Mouse (Mus musculus): Measurements from ENCODE around the gene Rorc. TPM values are rescaled to one million over a fixed set of nuclear protein-coding genes. Genes with fewer than 3 reads are reported as not detected.

Rorc gene
- polyA plus RNA-seq, 1 experiment from 2014 or later, result 0.08 TPM

DNA sequence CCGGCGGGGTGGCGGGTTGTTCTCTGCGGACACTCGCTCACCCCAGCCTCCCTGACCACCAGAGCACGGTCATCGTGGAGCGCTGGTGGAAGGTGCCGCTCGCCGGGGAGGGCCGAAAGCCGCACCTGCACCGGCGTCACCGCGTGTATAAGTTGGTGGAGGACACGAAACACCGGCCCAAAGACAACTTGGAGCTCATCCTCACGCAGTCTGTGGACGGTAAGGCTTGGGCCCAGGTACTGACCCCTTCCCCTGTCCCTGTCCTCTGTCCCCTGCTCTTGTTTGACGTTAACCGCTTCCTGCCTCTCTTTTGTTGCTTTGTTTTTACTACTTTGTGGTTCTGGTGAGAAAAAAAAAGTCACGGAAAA is 71.0 kb downstream of the Rorc start, which contains the start of gene Oaz3:
Gene Oaz3 (minus strand): TSS at position 319 of the 368 bp plus-strand sequence.
- no peaks in the 10 kb centered on the region for H3K9me3 ChIP-seq (ENCODE audit: control insufficient read depth, low read length)
- peaks cover 8% of the 10 kb centered on the region for H3K36me3 ChIP-seq (ENCODE audit: control insufficient read depth, insufficient read depth, low read length)
- H3K4me3 ChIP-seq (ENCODE audit: low read depth, low read length), result peak within 1 kb of the TSS; percentile 74
- peaks cover 2% of the 10 kb centered on the region; the same call in 1 of the 2 replicates for H3K4me1 ChIP-seq (replicated peaks; ENCODE audit: control insufficient read depth, insufficient read depth, low read length)
- peak within 1 kb of the TSS; percentile 86 for H3K9ac ChIP-seq (ENCODE audit: low read depth, low read length)
- H3K27ac ChIP-seq (ENCODE audit: low read depth, low read length), result peak within 1 kb of the TSS; percentile 55; the same call in 1 of the 2 replicates
- no peak for DNase-seq (ENCODE audit: low spot score)
- peak; percentile 63; the same call in 1 of the 2 replicates for ATAC-seq (ENCODE audit: low FRiP score)
- peak within 1 kb of the TSS; percentile 46 for H3K4me2 ChIP-seq (replicated peaks; ENCODE audit: low read depth, low read length)
- no peaks in the 10 kb centered on the region for H3K27me3 ChIP-seq (ENCODE audit: control insufficient read depth, insufficient read depth, low read length)
- WGBS, result under 1% methylated on average over 24 of the region's 24 CpGs

Other genes starting within 250 kb of the Rorc start
- not detected in 2 replicates for gene Gm10696, start 194.6 kb upstream of the Rorc start, polyA plus RNA-seq (2014; fragmentation: Nextera tagmentation; extraction: Ambion mirVana)
- not detected in 2 replicates for gene Gm5286, start 176.1 kb upstream of the Rorc start, polyA plus RNA-seq (2014; fragmentation: Nextera tagmentation; extraction: Ambion mirVana)
- not detected in 2 replicates for gene Gm4778, start 108.8 kb upstream of the Rorc start, polyA plus RNA-seq (2014; fragmentation: Nextera tagmentation; extraction: Ambion mirVana)
- gene Them4, start 62.7 kb upstream of the Rorc start, polyA plus RNA-seq (2014; fragmentation: Nextera tagmentation; extraction: Ambion mirVana), result 13.4 and 14.0 TPM in 2 replicates
- gene Them5, start 30.7 kb upstream of the Rorc start, polyA plus RNA-seq (2014; fragmentation: Nextera tagmentation; extraction: Ambion mirVana), result 0.11 TPM in 1 of 2 replicates, not detected in the other
- 1.4 and 2.1 TPM in 2 replicates for gene C2cd4d, start 10.4 kb upstream of the Rorc start, polyA plus RNA-seq (2014; fragmentation: Nextera tagmentation; extraction: Ambion mirVana)
- gene Lingo4, start 25.7 kb downstream of the Rorc start, polyA plus RNA-seq (2014; fragmentation: Nextera tagmentation; extraction: Ambion mirVana), result 0.22 and 0.32 TPM in 2 replicates
- gene Tdrkh, start 40.5 kb downstream of the Rorc start, polyA plus RNA-seq (2014; fragmentation: Nextera tagmentation; extraction: Ambion mirVana), result 51.5 and 58.7 TPM in 2 replicates
- gene Mrpl9, start 70.5 kb downstream of the Rorc start, polyA plus RNA-seq (2014; fragmentation: Nextera tagmentation; extraction: Ambion mirVana), result 70.5 and 72.1 TPM in 2 replicates
- gene Oaz3, start 71.1 kb downstream of the Rorc start, polyA plus RNA-seq (2014; fragmentation: Nextera tagmentation; extraction: Ambion mirVana), result 0.18 and 0.56 TPM in 2 replicates
- 164 and 210 TPM in 2 replicates for gene Celf3, start 105.5 kb downstream of the Rorc start, polyA plus RNA-seq (2014; fragmentation: Nextera tagmentation; extraction: Ambion mirVana)
- gene Riiad1, start 107.5 kb downstream of the Rorc start, polyA plus RNA-seq (2014; fragmentation: Nextera tagmentation; extraction: Ambion mirVana), result 15.5 and 19.7 TPM in 2 replicates
- gene Snx27, start 209.9 kb downstream of the Rorc start, polyA plus RNA-seq (2014; fragmentation: Nextera tagmentation; extraction: Ambion mirVana), result 40.6 and 42.4 TPM in 2 replicates